Mouse (Mus musculus) neural tube, embryonic 15.5 days (tissue): ENCODE measurements at regions not wholly inside any gene's neighbourhood (a gene's known extent, or its start where the extent isn't known, plus 50 kb on each side); places are given as distances from the start of the nearest gene placed in this dataset.

Experiments used
- ATAC-seq: fragments of 200-750 bp; cut with Nextera tagmentation; 2 replicates; pipeline ENCODE4 v1.8.0; 2017; ENCODE audit warnings: mild to moderate bottlenecking, moderate TSS enrichment, moderate library complexity; ENCODE audit not compliant: low FRiP score
- H3K27ac ChIP-seq: fragments of 300-500 bp; sonication (generic); replicated peaks from 2 replicates; pipeline ENCODE4 v1.5.1; 2015; ENCODE audit warnings: mild to moderate bottlenecking, inconsistent platforms
- H3K27me3 ChIP-seq: fragments of 300-500 bp; sonication (generic); replicated peaks from 2 replicates; pipeline ENCODE4 v1.6.1; 2015; ENCODE audit warnings: inconsistent platforms
- H3K36me3 ChIP-seq: fragments of 300-500 bp; sonication (generic); 2 replicates; pipeline ENCODE4 v1.6.1; 2015; ENCODE audit warnings: inconsistent platforms
- H3K4me1 ChIP-seq: fragments of 300-500 bp; sonication (generic); 2 replicates; pipeline ENCODE4 v1.6.1; 2015; ENCODE audit warnings: inconsistent platforms
- H3K4me2 ChIP-seq: fragments of 300-500 bp; sonication (generic); 2 replicates; pipeline ENCODE4 v1.6.1; 2015; ENCODE audit warnings: inconsistent platforms, mild to moderate bottlenecking, moderate library complexity
- H3K4me3 ChIP-seq: fragments of 300-500 bp; sonication (generic); replicated peaks from 2 replicates; pipeline ENCODE4 v1.5.1; 2015; ENCODE audit warnings: mild to moderate bottlenecking, inconsistent platforms
- H3K9ac ChIP-seq: fragments of 300-500 bp; sonication (generic); replicated peaks from 2 replicates; pipeline ENCODE4 v1.6.1; 2015; ENCODE audit warnings: mild to moderate bottlenecking, inconsistent platforms
- H3K9me3 ChIP-seq: fragments of 300-500 bp; sonication (generic); replicated peaks from 2 replicates; pipeline ENCODE4 v1.6.1; 2016; ENCODE audit warnings: inconsistent platforms
- WGBS: fragments of 180-500 bp; shearing (Covaris S2); methylation state at CpG from one replicate; pipeline ENCODE4 v1.1.7; 2015; ENCODE audit warnings: mixed read lengths; 5-methylcytosine and 5-hydroxymethylcytosine counted together

DNA sequence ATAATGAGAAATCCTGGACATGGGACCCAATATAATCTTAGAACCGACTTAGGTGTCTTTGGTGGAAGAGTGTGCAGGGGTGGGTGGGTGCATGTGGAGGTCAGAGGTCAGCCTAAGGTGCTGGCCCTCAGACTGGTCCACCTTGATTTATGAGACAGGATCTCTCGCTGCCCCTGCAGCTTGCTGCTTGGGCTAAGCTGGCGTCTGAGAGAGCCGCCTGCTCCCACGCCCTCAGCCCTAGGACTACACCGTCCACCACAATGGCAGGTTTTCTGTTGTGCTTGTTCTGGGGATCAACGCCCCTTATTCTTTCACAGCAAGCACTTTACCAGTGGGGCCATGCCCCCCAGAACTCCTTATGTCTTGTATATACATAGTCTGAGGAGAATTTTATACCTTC is 124.4 kb upstream of the Hs6st1 start:
- H3K4me1 ChIP-seq: peaks cover 19% of the 10 kb centered on the region
- H3K9ac ChIP-seq: no peak overlapping the region
- H3K36me3 ChIP-seq: no peaks in the 10 kb centered on the region
- H3K27me3 ChIP-seq: no peaks in the 10 kb centered on the region
- 20% methylated on average over 7 of the region's 7 CpGs for WGBS
- no peak overlapping the region for H3K27ac ChIP-seq
- H3K9me3 ChIP-seq: no peaks in the 10 kb centered on the region
- H3K4me3 ChIP-seq: no peak overlapping the region
- no peak overlapping the region for H3K4me2 ChIP-seq
- ATAC-seq: no peak

DNA sequence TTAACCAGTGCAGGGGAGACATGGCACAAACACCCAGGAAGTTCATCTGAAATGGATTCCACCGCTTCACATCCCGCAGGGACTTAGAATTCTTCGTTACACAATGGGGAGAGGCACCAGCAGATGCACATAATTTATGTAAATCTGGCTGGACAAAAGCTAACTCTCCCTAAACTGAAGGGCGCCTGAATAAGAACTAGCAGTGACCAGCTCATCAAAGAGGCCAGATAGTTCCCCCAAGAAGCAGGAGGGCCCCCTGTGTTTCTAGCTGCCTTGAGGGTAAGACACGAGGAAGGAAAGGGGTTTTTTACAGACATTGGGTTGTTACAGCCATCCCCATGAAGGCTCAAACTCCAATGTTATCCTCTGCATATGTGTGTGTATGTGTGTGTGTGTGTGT is 123.8 kb upstream of the Hs6st1 start:
- ATAC-seq: no peak
- Histone ChIP-seq H3K27me3 (no peaks in the 10 kb centered on the region), H3K4me2 (no peak overlapping the region), H3K27ac (no peak overlapping the region), H3K4me3 (no peak overlapping the region), H3K36me3 (no peaks in the 10 kb centered on the region), H3K9me3 (no peaks in the 10 kb centered on the region), H3K9ac (no peak overlapping the region), H3K4me1 (peaks cover 19% of the 10 kb centered on the region)
- WGBS: 18% methylated on average over 5 of the region's 5 CpGs

DNA sequence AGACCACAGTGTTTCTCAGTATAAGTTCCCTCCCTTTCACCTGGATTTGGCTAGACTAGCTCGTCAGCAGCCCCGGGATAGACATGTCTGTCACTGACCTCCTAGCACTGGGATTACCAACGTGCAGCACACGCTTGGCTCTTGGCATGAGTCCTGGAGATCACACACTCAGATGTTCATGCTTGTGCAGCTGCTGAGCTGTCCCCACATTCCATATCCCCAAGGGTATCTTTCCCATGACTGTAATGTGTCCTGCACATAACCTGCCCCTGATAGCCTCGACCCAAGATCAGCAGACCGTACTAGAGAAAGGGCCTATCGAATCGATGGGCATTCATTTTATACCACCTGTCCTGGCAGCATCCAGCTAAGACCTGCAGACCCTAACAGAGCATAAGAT is 123.4 kb upstream of the Hs6st1 start:
- Histone ChIP-seq H3K4me3 (no peak overlapping the region), H3K4me2 (no peak overlapping the region), H3K9ac (no peak overlapping the region), H3K27ac (no peak overlapping the region), H3K4me1 (peaks cover 19% of the 10 kb centered on the region), H3K36me3 (no peaks in the 10 kb centered on the region), H3K27me3 (no peaks in the 10 kb centered on the region), H3K9me3 (no peaks in the 10 kb centered on the region)
- WGBS: 60% methylated on average over 8 of the region's 8 CpGs
- no peak for ATAC-seq

DNA sequence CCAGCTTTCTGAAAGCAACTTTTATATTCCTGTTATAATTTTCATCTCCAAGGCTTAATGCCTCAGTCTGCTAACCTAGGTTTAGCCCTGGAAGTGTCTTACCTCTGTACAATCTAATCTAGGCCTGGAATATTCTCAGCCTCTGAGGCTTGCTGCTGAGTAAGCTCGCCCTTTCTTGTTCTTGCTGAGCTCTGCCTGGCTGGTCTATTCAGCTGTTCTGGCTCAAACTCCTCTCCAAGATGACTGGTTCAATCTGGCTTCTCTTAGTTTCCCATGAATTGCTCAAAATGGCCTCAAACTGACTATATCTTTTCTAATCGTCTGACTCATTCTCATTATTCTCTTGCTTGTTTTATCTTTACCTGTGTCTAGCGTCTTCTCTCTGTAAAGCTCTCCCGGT is 122.6 kb upstream of the Hs6st1 start:
- Histone ChIP-seq H3K4me1 (peaks cover 19% of the 10 kb centered on the region), H3K9me3 (no peaks in the 10 kb centered on the region), H3K9ac (no peak overlapping the region), H3K36me3 (no peaks in the 10 kb centered on the region), H3K4me2 (no peak overlapping the region), H3K27ac (no peak overlapping the region), H3K27me3 (no peaks in the 10 kb centered on the region), H3K4me3 (no peak overlapping the region)
- no peak for ATAC-seq
- WGBS: 90% methylated on average over 4 of the region's 4 CpGs

DNA sequence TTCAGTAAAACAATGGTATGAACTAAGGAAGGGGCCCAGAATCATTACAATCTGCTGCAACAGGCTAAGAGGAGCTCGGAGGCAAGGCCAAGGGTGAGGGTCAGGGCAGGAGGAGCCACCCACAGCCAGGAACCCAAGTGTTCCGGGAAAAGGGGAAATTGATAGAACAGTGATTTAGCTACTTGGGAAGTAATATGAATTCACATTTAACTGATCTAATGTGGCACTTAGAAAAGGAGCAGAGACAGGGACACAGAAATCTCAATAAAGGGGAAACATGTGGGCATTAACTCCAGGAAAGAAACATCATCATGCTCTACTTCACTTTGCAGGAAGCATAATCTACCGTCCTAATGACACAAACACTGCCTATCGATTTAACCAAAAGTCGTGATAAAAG is 120.1 kb upstream of the Hs6st1 start:
- H3K9me3 ChIP-seq: no peaks in the 10 kb centered on the region
- H3K9ac ChIP-seq: no peak overlapping the region
- no peaks in the 10 kb centered on the region for H3K36me3 ChIP-seq
- peaks cover 6% of the 10 kb centered on the region; the same call in 1 of the 2 replicates for H3K4me1 ChIP-seq
- no peak overlapping the region for H3K27ac ChIP-seq
- 85% methylated on average over 5 of the region's 5 CpGs for WGBS
- ATAC-seq: no peak
- no peak overlapping the region for H3K4me2 ChIP-seq
- H3K27me3 ChIP-seq: no peaks in the 10 kb centered on the region
- H3K4me3 ChIP-seq: no peak overlapping the region

DNA sequence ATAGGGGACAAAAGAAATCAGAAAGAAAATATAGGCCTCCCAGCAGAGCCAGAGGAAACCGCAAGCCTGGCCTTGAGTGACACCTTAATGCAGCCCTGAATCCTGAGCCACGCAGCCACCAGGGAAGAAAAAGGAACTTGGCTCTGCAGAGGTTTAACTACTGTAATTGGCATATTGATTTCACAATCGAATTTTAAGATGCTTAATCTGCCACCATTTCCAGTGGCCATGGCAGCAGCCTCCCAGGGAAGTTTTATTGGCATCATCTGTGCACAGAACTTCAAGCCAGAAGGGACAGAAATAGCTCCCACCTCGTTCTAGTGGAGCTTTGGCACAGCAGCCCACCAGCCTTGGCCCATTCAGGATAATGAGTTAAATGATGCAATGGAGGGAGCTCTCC is 117.1 kb upstream of the Hs6st1 start:
- Histone ChIP-seq H3K9me3 (no peaks in the 10 kb centered on the region), H3K4me1 (no peaks in the 10 kb centered on the region), H3K36me3 (no peaks in the 10 kb centered on the region), H3K4me3 (no peak overlapping the region), H3K27me3 (no peaks in the 10 kb centered on the region), H3K4me2 (no peak overlapping the region), H3K9ac (no peak overlapping the region), H3K27ac (no peak overlapping the region)
- ATAC-seq: no peak
- 70% methylated on average over 4 of the region's 4 CpGs for WGBS

DNA sequence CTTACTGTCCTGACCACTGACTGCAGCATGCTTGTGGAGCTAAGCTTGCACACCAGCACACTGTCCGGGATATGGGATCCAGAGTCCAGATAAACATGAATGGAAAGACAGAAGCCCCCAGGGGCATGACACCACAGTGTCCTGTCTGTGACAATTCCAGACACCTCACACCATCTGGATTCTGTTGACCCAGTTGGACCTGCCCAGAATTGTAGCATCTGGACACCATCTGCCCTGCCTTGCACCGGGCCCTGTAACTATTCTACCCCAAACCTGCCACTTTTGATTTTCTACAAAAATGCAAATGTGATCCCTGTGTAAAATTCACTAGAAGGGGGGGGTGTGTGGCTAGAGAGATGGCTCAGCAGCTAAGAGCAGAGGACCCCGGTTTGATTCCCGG is 114.5 kb upstream of the Hs6st1 start:
- no peak overlapping the region for H3K27ac ChIP-seq
- H3K4me1 ChIP-seq: no peaks in the 10 kb centered on the region
- H3K4me2 ChIP-seq: no peak overlapping the region
- H3K9ac ChIP-seq: no peak overlapping the region
- no peaks in the 10 kb centered on the region for H3K27me3 ChIP-seq
- H3K36me3 ChIP-seq: no peaks in the 10 kb centered on the region
- H3K4me3 ChIP-seq: no peak overlapping the region
- WGBS: 90% methylated on average over 4 of the region's 4 CpGs
- no peaks in the 10 kb centered on the region for H3K9me3 ChIP-seq
- ATAC-seq: no peak

DNA sequence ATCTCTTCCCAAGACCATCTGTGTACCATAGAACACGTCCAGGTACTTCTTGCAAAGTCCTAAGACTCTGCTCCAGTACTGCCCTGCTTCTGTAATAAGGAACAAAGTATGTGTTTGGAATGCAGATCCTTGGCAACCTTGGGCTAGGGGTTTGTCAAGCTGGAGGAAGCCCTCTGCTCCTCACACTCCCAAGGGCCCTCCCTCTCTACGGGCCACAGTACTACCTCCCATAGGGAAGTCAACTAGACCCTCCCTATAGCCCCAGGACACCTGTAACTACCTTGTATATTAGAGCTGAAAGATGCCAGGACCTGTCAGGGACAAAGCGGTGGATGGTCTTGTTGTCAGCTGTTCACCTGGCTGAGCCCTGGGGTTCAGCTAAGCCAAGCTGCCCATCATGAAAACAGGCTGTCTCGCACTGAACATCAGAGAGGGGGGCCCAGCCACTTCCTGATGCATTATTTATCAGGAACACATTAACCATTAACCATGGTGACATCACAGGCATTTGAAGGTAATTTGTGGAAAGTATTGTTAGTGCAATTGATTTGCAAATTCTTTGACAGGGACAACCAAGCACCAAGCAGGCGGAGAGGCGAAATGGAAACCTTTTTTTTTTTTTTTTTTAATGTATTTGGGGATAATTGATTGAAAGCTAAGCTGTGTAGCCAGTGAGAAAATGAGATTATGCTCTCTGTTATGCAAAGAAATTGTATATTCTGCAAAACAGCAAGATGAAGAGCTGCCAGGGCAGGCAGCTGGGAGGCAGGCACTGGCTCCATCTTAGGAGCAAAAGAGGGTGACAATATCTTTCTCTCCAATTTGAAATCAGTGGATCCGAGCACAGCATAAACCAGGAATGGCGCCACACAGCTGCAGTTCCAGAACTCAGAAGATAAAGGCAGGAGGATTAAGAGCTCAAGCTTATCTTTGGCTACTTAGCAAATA is 110.5 kb upstream of the Hs6st1 start:
- no peaks in the 10 kb centered on the region for H3K9me3 ChIP-seq
- 52% methylated on average over 8 of the region's 8 CpGs for WGBS
- no peak overlapping the region for H3K4me2 ChIP-seq
- no peaks in the 10 kb centered on the region for H3K4me1 ChIP-seq
- no peak overlapping the region for H3K4me3 ChIP-seq
- H3K27ac ChIP-seq: no peak overlapping the region
- H3K27me3 ChIP-seq: no peaks in the 10 kb centered on the region
- no peak for ATAC-seq
- H3K9ac ChIP-seq: no peak overlapping the region
- H3K36me3 ChIP-seq: no peaks in the 10 kb centered on the region

DNA sequence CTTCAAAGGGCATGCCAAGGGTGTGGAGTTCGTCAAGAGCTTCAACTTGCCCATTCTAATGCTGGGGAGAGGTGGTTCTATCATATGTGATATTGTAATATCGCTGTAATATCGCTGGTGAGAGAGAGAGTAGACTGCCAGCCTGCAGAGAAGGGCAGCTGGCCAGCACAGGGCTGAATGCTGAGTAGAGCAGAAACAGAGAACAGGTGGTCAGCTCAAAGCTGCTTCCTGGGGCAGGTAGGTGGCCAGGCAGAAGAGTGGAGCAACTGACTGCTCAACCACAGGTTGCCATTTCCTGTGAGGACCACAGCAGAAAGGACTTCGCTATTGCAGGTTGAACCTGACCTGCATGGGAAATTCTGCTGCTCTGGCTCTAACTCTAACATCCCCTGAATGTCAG is 108.5 kb upstream of the Hs6st1 start:
- no peak overlapping the region for H3K27ac ChIP-seq
- H3K4me1 ChIP-seq: no peaks in the 10 kb centered on the region
- H3K4me2 ChIP-seq: no peak overlapping the region
- no peak for ATAC-seq
- H3K9me3 ChIP-seq: no peaks in the 10 kb centered on the region
- 87% methylated on average over 4 of the region's 4 CpGs for WGBS
- no peaks in the 10 kb centered on the region for H3K36me3 ChIP-seq
- H3K4me3 ChIP-seq: no peak overlapping the region
- no peaks in the 10 kb centered on the region for H3K27me3 ChIP-seq
- H3K9ac ChIP-seq: no peak overlapping the region

DNA sequence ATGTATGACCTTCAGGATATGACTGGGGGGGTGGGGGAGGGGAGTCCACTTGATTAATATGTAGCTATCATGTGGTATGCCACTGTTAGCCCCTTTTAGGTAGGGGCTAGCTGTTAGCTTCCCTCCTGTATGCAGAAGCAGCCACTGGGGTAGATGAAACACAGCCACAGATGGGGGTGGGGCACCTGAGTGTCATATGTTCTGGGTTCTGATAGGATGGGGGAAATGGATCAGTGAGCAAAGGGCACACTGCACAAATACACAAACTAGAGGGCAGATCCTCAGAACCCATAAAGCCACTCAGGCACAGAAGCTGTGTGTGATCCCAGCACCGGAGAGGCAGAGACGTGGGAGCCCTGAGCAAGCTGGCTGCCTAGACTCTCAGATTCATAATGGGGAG is 107.4 kb upstream of the Hs6st1 start:
- 78% methylated on average over 2 of the region's 2 CpGs for WGBS
- H3K4me2 ChIP-seq: no peak overlapping the region
- H3K27me3 ChIP-seq: no peaks in the 10 kb centered on the region
- H3K27ac ChIP-seq: no peak overlapping the region
- no peaks in the 10 kb centered on the region for H3K9me3 ChIP-seq
- no peaks in the 10 kb centered on the region for H3K4me1 ChIP-seq
- no peaks in the 10 kb centered on the region for H3K36me3 ChIP-seq
- no peak overlapping the region for H3K4me3 ChIP-seq
- ATAC-seq: no peak
- H3K9ac ChIP-seq: no peak overlapping the region

DNA sequence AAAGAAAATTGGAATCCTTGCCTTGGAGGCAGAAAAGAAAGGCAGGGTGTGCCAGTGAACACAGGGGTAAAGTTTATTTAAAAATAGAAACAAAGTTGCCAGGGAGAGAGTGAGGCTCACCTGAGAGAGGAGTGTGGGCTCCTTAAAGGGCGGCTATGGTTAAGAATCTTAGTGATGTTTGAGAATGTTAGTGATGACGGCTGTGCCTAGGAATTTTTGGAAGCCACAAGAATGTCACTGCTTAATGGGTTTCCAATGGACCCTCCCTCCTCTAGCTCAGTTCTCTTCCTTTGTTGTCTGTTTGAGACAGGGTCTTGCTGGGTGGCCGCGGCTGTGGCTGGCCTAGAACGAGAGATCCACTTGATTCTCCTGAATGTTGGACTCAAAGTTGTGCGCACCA is 106.3 kb upstream of the Hs6st1 start:
- no peak for ATAC-seq
- 83% methylated on average over 6 of the region's 6 CpGs for WGBS
- Histone ChIP-seq H3K4me1 (no peaks in the 10 kb centered on the region), H3K4me3 (no peak overlapping the region), H3K9me3 (no peaks in the 10 kb centered on the region), H3K9ac (no peak overlapping the region), H3K36me3 (no peaks in the 10 kb centered on the region), H3K27me3 (no peaks in the 10 kb centered on the region), H3K4me2 (no peak overlapping the region), H3K27ac (no peak overlapping the region)

DNA sequence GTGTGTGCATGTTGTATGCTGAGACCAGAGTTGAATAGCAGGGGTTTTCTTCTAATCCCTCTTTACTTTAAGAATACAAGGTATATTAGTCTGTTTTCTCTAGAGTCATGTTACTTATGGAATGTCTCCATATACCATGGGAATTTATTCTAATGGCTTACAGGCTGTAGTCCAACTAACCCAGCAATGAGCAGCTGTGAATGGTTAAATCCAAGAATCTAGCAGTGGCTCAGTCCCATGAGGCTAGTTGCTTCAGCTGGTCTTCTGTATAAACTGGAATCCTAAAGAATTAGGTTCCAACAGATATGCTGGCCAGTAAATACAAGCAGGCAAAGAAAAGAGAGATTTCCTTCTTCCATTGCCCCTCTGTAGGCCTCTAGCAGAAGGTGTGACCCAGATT is 99.7 kb upstream of the Hs6st1 start:
- no peak overlapping the region for H3K9ac ChIP-seq
- H3K4me1 ChIP-seq: 0 out of 2 replicates have a peak, but pooled peaks cover 3% of the 10 kb centered on the region
- ATAC-seq: no peak
- H3K27me3 ChIP-seq: no peaks in the 10 kb centered on the region
- no peaks in the 10 kb centered on the region for H3K36me3 ChIP-seq
- H3K4me3 ChIP-seq: no peak overlapping the region
- H3K9me3 ChIP-seq: no peaks in the 10 kb centered on the region
- H3K4me2 ChIP-seq: no peak overlapping the region
- H3K27ac ChIP-seq: no peak overlapping the region
